Mouse (Mus musculus): ENCODE results near the gene Ccnk. TPM values are rescaled to one million over a fixed set of nuclear protein-coding genes. Genes with fewer than 3 reads are reported as not detected.

The Ccnk gene
- polyA plus RNA-seq, 1 experiment from 2014 or later: 4.7 TPM

DNA sequence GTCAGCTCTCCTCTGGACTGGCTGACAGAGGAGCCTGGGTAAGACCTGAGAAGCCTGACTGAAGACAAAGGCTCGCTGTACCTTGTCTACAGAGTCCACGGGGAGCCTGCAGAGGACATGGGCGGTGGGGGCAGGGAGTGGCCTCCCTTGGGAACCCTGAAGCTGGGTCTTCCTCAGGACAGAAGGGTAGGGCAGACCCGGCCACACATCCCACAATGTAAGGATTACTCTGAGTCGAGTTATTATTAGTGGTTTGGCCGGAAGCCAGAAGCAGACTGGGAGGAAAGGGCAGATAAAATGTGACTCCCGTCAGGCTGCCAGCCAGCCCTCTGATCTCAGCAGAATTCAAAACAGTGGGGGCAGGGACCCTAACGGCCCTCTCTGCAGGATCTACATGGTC is 65.4 kb downstream of the Ccnk start:
- DNase-seq (ENCODE audit: low spot score): no peak

DNA sequence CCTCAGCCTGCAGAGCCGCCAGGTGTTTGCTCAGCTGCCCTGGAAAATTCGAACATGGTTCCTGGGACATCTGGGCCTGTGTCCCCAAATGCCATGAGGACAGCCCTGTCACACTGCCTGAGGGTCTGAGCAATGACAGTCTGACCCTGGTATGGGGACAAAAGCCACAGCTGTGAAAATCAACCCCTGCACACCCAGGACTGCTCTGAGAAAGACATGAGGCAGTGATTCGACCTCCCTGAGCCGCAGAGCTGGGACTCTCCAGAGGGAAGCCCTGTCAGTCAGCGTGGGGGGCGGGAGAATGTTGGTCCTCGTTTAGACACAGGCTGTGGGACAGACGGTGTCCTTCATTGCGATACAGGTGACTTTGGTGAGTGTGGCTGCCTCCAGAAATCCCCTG is 66.2 kb downstream of the Ccnk start:
- DNase-seq (ENCODE audit: low spot score): no peak

DNA sequence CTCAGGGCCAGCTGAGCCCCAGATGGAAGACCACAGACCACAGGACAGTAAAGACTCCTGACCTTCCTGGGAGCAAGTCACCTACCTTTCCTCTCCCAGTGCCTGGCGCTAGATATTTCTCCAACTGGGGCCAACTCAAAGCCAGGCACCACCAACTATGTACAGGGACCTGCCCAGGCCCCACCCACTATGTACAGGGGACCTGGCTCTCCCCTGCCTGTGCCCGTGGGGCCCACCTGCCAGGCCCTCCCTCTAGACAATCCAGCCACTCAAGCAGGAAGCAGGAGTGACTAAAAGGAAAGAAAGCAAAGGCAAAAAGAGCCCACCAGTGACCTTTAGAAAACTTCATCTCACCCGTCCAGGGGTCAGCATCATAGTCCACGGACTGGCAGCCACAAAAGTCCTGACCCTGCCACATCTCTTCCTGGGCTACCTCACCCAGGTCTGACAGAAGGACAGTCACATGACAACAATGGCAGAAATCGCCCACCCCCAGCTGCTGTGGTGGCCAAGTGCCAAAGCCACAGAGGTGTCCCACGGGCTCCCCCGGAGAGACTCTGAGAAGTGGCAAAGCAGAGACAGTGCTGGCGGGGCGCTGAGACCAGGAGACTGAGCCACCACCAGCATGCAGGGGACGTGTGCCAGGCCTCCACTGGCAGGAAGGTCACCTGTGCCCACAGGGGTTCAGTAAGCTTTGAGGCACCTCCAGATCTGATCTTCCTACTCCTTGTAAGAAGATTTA is 67.6 kb downstream of the Ccnk start:
- DNase-seq (ENCODE audit: low spot score): no peak

DNA sequence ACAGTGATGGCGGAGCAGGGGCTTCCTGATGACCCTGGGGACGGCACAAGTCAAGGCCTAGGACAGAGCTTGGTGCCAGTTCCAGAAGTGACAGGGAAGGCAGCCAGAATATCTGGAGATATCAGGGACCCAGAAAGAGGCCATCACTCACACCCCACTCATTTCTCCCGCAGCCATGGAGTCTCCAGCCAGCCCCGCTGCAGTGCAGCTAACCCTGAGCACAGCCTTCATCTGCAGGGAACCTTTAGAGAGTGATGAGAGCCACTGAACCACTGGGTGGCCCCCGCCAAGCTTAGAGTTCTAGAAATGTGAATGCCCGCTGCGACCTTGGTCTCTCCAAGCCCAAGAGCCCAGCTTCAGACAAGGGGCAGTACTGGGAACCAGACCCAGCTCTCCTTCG is 69.6 kb downstream of the Ccnk start:
- no peak for DNase-seq (ENCODE audit: low spot score)

DNA sequence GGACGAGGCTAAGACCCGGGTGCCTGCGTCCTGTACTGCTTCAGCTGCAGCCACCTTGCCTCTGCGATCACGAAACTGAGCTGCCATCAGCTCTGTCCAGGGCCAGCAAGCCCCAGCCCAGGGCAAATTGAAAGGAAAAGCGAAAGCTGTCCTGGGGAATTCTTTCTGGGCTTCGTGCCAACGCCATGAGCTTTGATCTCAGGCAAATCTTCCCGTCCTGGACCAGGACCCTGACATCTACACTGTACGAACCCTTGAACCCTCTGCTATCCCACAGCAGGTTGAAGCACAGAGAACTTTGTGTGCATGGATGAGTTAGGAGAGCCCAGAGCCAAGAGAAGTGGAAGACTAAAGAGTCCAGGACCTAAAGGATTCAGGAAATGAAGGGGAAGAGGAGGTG is 70.1 kb downstream of the Ccnk start:
- no peak for DNase-seq (ENCODE audit: low spot score)

DNA sequence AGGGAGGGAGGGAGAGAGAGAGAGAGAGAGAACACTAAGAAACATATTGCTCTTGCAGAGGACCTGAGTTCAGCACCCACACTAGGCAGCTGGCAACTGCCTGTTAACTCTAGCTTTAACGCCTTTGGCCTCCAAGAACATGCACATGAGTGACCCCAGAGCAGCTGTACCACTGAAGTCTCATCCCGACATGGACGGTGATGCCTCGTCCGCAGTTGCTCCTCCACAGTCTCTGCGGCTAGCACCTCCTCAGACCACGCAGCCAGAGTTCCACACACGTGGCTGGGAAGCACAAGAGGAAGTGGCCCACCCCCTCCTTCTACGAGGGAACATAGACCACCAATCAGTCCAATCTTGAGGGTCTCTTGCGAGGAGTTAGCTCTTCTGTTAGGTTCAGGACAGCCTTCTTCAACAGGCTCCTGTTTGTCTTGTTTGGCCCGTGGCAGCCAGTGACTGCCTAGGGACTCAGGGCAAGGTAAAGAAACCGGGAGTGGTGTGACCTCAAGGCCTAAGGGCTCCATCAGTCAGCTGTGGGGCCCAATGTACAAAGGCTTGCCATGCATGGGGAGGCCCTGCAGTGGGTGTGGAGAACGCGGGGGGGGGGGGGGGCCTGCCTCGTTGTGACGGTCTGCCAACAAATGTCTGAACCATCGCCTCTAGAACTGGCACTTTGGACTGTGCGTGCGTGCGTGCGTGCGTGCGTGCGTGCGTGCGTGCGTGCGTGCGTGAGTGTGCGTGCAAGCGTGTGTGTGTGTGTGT is 71.8 kb downstream of the Ccnk start:
- no peak for DNase-seq (ENCODE audit: low spot score)

DNA sequence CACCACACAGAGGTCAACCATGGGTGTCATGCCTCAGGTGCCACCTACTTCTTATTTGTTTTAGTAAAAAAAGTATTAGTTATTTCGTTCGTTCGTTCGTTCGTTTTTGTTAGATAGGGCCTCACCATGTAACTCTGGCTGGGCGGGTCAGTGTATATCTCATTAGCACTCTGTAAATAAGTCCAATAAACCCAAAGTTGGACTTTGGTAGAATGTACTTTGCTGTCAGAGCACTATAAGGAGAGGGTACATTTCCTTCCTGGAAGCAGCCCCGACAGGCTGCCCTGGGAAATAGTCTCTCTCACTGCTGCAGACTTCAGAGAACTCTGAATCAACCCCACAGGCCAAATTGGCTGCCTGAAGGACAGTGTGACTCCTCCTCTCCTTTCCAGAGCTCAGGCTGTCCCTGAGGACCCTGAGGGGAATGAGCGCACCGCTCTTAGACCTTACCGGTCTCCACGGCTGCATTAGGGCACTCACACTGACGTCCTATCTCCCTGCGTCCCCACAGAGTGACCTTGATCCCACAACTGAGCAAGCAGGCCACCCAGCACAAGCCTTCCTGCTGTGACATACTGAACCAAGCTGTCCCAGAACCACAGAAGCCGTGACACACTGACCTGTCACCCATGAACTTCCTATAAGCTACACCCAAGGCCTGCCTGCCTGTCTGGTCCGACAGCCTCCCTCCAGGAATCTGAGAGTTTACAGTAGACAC is 72.6 kb downstream of the Ccnk start:
- no peak for DNase-seq (ENCODE audit: low spot score)

Other genes starting within 250 kb of the Ccnk start
- 110 and 156 TPM in 2 replicates for gene Bcl11b, start 176.0 kb upstream of the Ccnk start, polyA plus RNA-seq (2015; fragmentation: Nextera tagmentation; extraction: Ambion mirVana)
- 82.6 and 83.6 TPM in 2 replicates for gene Setd3, start 265 bp upstream of the Ccnk start, polyA plus RNA-seq (2015; fragmentation: Nextera tagmentation; extraction: Ambion mirVana)
- 11.3 and 13.6 TPM in 2 replicates for gene Ccdc85c, start 95.8 kb downstream of the Ccnk start, polyA plus RNA-seq (2015; fragmentation: Nextera tagmentation; extraction: Ambion mirVana)
- 0.05 TPM in 2 replicates for gene Hhipl1, start 126.7 kb downstream of the Ccnk start, polyA plus RNA-seq (2015; fragmentation: Nextera tagmentation; extraction: Ambion mirVana)
- gene Cyp46a1, start 154.8 kb downstream of the Ccnk start, polyA plus RNA-seq (2015; fragmentation: Nextera tagmentation; extraction: Ambion mirVana): 0.36 TPM in 1 of 2 replicates, not detected in the other
- gene Eml1, start 191.4 kb downstream of the Ccnk start, polyA plus RNA-seq (2015; fragmentation: Nextera tagmentation; extraction: Ambion mirVana): 3.7 and 3.9 TPM in 2 replicates

All from thymus, postnatal 0 days (tissue).